8 mouse cellular contexts compared by ENCODE assay signal in genomic region chr16:31234356-31234755, GRCm38 (mm10). TPM values are rescaled to one million over a fixed set of nuclear protein-coding genes. Genes with fewer than 3 reads are reported as not detected.
DNase-seq lines count a peak whose midpoint lies in the region; ATAC-seq and TF ChIP-seq lines count a peak whose summit lies in the region.
"Had no signal": no experiment of that assay in that cellular context is flagged by ENCODE, and none has a peak within 500 bp of the region (broad histone marks: within the 10 kb centered on the region; RNA-seq: fewer than 3 reads in every experiment).

No protein-coding gene starts in this region.

- no peak for DNase-seq in heart, postnatal 25 days (ENCODE audit: low spot score)
- no peak for DNase-seq in neural tube, embryonic 10.5 days (ENCODE audit: extremely low spot score, low spot score)
- no peak for DNase-seq in cerebellum, adult 2 months
- no peak for DNase-seq in urinary bladder, postnatal 14 days (ENCODE audit: low spot score)

- H3K27ac ChIP-seq in heart, embryonic 15.5 days = no peak overlapping the region
- H3K27ac ChIP-seq in neural tube, embryonic 15.5 days (replicated peaks) = no peak overlapping the region
- no peak overlapping the region for H3K27ac ChIP-seq in limb, embryonic 12.5 days
- H3K27ac ChIP-seq in cerebellum, adult 2 months (ENCODE audit: insufficient read depth, low read length) = no peak overlapping the region
- H3K27ac ChIP-seq: neural tube, embryonic 12.5 days had no signal

- no peaks in the 10 kb centered on the region for H3K36me3 ChIP-seq in heart, embryonic 15.5 days
- H3K36me3 ChIP-seq in neural tube, embryonic 15.5 days = no peaks in the 10 kb centered on the region
- no peaks in the 10 kb centered on the region for H3K36me3 ChIP-seq in limb, embryonic 12.5 days
- H3K36me3 ChIP-seq: neural tube, embryonic 12.5 days had no signal

- WGBS in heart, embryonic 15.5 days = 44% methylated on average over 3 of the region's 3 CpGs
- WGBS in neural tube, embryonic 15.5 days = 49% methylated on average over 3 of the region's 3 CpGs
- 33% methylated on average over 3 of the region's 3 CpGs for WGBS in limb, embryonic 12.5 days
- 68% methylated on average over 3 of the region's 3 CpGs for WGBS in cerebellum, adult 2 months

- TF ChIP-seq POLR2A in cerebellum, adult 2 months (IDR thresholded peaks at IDR 0.05; ENCODE audit: borderline replicate concordance, insufficient read depth, low read length) = no peak

- no peak overlapping the region for H3K4me3 ChIP-seq in heart, embryonic 15.5 days
- no peak overlapping the region for H3K4me3 ChIP-seq in neural tube, embryonic 15.5 days (replicated peaks)
- H3K4me3 ChIP-seq in limb, embryonic 12.5 days (replicated peaks) = no peak overlapping the region
- H3K4me3 ChIP-seq in cerebellum, adult 2 months (replicated peaks; ENCODE audit: insufficient read depth, low read depth, low read length) = no peak overlapping the region
- H3K4me3 ChIP-seq: neural tube, embryonic 12.5 days had no signal

- no peaks in the 10 kb centered on the region for H3K27me3 ChIP-seq in heart, embryonic 15.5 days
- H3K27me3 ChIP-seq in neural tube, embryonic 15.5 days (replicated peaks) = 0 out of 2 replicates have a peak, but pooled peaks cover 3% of the 10 kb centered on the region
- H3K27me3 ChIP-seq in limb, embryonic 12.5 days = peaks cover 8% of the 10 kb centered on the region
- no peaks in the 10 kb centered on the region for H3K27me3 ChIP-seq in cerebellum, adult 2 months (ENCODE audit: control insufficient read depth, insufficient read depth, low read length)

- H3K4me1 ChIP-seq in heart, embryonic 15.5 days (replicated peaks) = peaks cover 20% of the 10 kb centered on the region
- peaks cover 20% of the 10 kb centered on the region for H3K4me1 ChIP-seq in neural tube, embryonic 15.5 days
- H3K4me1 ChIP-seq in limb, embryonic 12.5 days (replicated peaks) = peaks cover 42% of the 10 kb centered on the region
- H3K4me1 ChIP-seq in cerebellum, adult 2 months (ENCODE audit: control insufficient read depth, insufficient read depth, low read length) = peaks cover 4% of the 10 kb centered on the region; the same call in 1 of the 2 replicates

- no peak for ATAC-seq in heart, embryonic 15.5 days (replicated peaks; ENCODE audit: insufficient number of reproducible peaks, insufficient read depth, low FRiP score, low read depth)
- ATAC-seq in neural tube, embryonic 15.5 days (ENCODE audit: low FRiP score) = no peak
- ATAC-seq in limb, embryonic 12.5 days (ENCODE audit: insufficient number of reproducible peaks, insufficient read depth, low FRiP score, low TSS enrichment, low read depth) = no peak

- no peaks in the 10 kb centered on the region for H3K9me3 ChIP-seq in heart, embryonic 15.5 days (replicated peaks)
- no peaks in the 10 kb centered on the region for H3K9me3 ChIP-seq in neural tube, embryonic 15.5 days (replicated peaks)
- 0 out of 2 replicates have a peak, but pooled peaks cover 4% of the 10 kb centered on the region for H3K9me3 ChIP-seq in limb, embryonic 12.5 days
- H3K9me3 ChIP-seq: neural tube, embryonic 12.5 days had no signal

- H3K9ac ChIP-seq in heart, embryonic 15.5 days = no peak overlapping the region
- no peak overlapping the region for H3K9ac ChIP-seq in neural tube, embryonic 15.5 days (replicated peaks)
- H3K9ac ChIP-seq in limb, embryonic 12.5 days (replicated peaks) = no peak overlapping the region
- H3K9ac ChIP-seq: neural tube, embryonic 12.5 days had no signal

- intact Hi-C loops in heart, postnatal 25 days (cut with DNase I) = no loop called here

- no peak for TF ChIP-seq CTCF in cerebellum, adult 2 months (IDR thresholded peaks at IDR 0.05; ENCODE audit: borderline replicate concordance, insufficient read depth, low read depth, low read length)

- H3K4me2 ChIP-seq in heart, embryonic 15.5 days = peak overlapping the region; percentile 61
- 0 out of 2 replicates have a peak overlapping the region, but pooled peaks have one; percentile 52 for H3K4me2 ChIP-seq in neural tube, embryonic 15.5 days
- peak overlapping the region; percentile 52 for H3K4me2 ChIP-seq in limb, embryonic 12.5 days

RNA-seq across cellular contexts. Expression of gene Acap2, which starts 33.3 kb away (rescaled TPM):
- 10.6 and 12.2 TPM in 2 replicates for polyA plus RNA-seq in heart, embryonic 15.5 days (2015; fragmentation: Nextera tagmentation; extraction: Ambion mirVana)
- 10 to 100 TPM; 18.2 to 23.9 TPM for total RNA-seq in heart, postnatal 25 days (2021)
- 10.4 and 11.3 TPM in 2 replicates for polyA plus RNA-seq in neural tube, embryonic 15.5 days (2015; fragmentation: Nextera tagmentation; extraction: Ambion mirVana)
- 20.4 and 20.7 TPM in 2 replicates for polyA plus RNA-seq in limb, embryonic 12.5 days (2016; fragmentation: Nextera tagmentation; extraction: Ambion mirVana)
- polyA plus RNA-seq in cerebellum, adult 2 months (2012; rRNA removed) = 36.9 and 38.9 TPM in 2 replicates

RNA-seq across cellular contexts. Expression of gene Ppp1r2, which starts 40.7 kb away (rescaled TPM):
- polyA plus RNA-seq in heart, embryonic 15.5 days (2015; fragmentation: Nextera tagmentation; extraction: Ambion mirVana) = 92.0 and 94.9 TPM in 2 replicates
- total RNA-seq in heart, postnatal 25 days (2021) = 10 to 100 TPM; 80.7 to 84.4 TPM
- 121 and 123 TPM in 2 replicates for polyA plus RNA-seq in neural tube, embryonic 15.5 days (2015; fragmentation: Nextera tagmentation; extraction: Ambion mirVana)
- 68.2 and 71.2 TPM in 2 replicates for polyA plus RNA-seq in limb, embryonic 12.5 days (2016; fragmentation: Nextera tagmentation; extraction: Ambion mirVana)
- polyA plus RNA-seq in cerebellum, adult 2 months (2012; rRNA removed) = 61.9 and 67.2 TPM in 2 replicates
